Mouse (Mus musculus) ZHBTc4 (cell line): ENCODE measurements around the gene Vac14.
"Not testable (repeated sequence)": the region's sequence is repeated elsewhere in the genome, so short reads cannot be mapped to it uniquely, and the experiment has no call there.

ENCODE experiments used
- DNase-seq: peaks from one replicate; pipeline ENCODE4 v3.0.0-alpha.2; 2011; ENCODE audit warnings: low read depth, low spot score

Vac14 gene

GRCm38 (mm10) chr8:110648577-110648976 lies 30.2 kb downstream of the Vac14 start:
- no peak for DNase-seq

GRCm38 (mm10) chr8:110649286-110649685 lies 30.9 kb downstream of the Vac14 start:
- no peak for DNase-seq

DNA sequence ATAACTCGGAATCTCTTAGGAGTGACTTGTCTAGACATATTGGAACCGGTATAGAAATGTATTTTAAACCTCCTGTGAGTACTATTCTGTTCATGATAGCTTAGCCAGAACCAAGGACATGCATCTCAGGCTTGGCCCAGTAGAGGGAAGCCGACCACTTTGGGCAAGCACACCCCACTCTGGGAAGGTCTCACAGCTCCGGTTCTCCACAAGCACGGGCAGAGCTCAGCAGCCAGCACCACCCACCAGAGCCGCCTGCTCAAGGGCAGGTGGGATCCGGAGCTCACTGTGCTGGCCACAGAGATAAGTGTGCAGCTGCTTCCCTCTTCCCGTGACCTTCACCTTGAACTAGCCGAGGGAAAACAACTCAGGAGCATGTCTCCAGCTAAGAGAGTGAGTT lies 32.5 kb downstream of the Vac14 start:
- DNase-seq = peak; percentile 26

DNA sequence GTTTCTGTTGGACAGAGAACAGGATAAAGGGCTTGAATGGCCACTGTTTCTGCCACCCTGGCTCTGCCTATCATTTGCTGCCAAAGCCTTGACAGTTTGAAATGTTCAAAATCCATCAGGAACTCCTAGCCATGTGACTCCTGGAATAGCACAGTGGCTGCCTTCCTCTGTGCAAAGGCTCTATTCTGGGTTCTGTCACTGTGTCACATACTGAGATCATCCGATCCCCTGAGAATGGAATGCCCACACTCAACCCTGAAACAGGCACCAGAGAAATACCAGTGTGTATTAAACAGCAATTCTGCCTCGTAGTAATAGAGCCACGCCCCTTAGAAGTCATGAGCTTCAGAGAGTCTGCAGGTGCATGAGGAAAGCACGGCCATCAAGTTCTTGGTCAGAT lies 33.5 kb downstream of the Vac14 start:
- DNase-seq = no peak

DNA sequence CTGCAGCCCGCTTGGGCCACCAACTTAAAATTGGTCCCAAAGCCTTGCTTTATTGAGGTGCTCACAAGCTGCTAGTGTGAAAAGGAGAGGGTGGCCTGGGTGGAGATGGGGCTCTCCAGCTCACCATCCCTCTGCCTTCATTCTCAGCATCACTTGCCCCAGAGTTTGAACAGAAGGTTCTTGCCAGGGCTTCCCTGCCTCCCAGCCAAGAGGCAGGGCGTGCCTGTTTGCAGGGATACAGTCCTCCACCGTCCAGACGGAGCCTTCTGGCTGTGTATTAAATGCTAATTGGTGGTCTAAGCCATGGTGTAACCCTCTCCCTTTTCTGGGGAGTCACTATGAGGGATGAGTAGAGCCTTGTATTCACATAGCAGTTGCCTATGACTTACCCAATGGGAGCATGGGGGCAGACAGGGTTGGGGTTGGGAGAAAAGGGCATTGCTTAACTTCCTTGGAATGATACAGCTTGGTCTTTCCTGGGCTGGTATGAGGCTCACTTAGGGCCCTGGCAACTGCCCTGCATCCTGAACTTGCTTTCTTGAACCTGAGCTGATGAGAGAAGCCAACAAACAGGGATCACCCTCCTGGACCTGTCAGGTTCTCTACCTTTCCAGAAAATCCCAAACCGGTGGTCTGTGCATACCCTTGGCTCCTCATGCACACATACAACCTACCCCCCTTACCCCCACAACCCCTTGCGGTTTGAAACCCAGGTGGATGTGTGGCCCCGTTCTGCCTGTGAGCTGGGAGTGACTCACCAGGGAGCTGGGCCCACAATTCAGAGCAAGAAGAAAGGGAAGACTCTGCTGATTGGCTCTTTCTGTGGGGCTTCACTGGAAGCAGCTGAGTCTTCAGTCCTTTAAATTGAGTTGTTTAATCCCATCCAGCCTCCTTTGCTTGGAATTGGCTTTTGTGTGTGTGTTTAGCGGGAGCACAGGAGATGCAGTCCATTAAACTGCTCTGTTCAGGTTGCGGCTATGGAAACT lies 36.0 kb downstream of the Vac14 start:
- no peak for DNase-seq

- DNase-seq = peak; percentile 17
Measured at GRCm38 (mm10) chr8:110655827-110656226, 37.4 kb downstream of the Vac14 start.

DNA sequence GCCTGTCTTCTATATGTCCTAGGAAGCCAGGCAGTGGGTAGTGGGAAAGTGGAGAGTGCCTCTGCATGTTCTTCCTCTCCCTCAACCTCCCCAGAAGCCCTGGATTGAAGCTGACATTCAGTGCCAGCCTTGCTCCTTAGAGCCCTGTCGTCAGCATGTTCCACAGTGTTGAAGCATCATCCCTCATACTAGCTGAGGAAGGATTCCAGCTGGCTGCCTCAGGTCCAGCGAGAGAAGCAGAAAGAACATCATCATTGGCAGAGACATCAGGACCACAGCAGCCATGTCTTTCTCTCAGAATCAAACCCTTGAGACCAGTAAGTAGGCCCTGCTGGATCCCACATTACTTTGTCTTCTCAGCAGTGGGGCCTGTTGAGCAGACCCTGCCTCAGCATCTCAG lies 39.3 kb downstream of the Vac14 start:
- DNase-seq = no peak

- DNase-seq = no peak
Measured at GRCm38 (mm10) chr8:110660121-110660520, 41.7 kb downstream of the Vac14 start.

- no peak for DNase-seq
Measured at GRCm38 (mm10) chr8:110662545-110662944, 44.2 kb downstream of the Vac14 start.

- DNase-seq = no peak
Measured at GRCm38 (mm10) chr8:110663015-110663742, 44.8 kb downstream of the Vac14 start.

DNA sequence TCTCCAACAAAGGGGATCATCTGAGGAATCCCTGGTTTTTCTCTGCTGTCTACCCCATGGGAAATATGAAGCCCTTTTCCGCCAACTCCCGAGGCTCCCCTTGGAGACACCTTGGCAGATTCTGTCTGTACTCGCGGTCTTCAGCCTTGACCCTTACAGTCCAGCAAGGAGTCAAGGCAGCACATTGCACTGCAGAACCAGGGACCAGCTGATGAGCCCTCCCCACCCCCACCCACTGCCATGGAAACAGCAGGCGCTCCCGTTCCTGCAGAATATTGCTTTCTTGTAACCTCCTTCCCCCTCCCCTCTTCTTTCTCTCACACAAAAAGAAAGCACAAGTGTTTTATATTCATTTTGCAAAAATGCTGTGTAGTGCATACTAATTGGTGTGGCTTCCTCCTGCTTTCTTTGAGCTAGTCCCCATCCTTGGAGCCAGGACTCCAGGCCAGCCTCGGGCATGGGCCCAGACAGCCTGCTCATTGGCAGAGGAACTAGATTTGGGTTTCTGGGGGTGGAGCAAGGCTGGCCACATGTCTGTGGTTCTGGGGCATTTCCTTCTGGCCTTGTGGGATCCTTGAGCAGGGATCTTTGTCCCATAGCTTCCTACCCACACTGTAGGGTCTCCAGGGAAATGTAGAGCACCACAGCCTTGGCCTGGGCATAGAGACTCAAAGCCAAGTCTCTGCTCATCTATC lies 46.0 kb downstream of the Vac14 start:
- DNase-seq = no peak

- DNase-seq = no peak
Measured at GRCm38 (mm10) chr8:110665000-110665399, 46.6 kb downstream of the Vac14 start.

DNA sequence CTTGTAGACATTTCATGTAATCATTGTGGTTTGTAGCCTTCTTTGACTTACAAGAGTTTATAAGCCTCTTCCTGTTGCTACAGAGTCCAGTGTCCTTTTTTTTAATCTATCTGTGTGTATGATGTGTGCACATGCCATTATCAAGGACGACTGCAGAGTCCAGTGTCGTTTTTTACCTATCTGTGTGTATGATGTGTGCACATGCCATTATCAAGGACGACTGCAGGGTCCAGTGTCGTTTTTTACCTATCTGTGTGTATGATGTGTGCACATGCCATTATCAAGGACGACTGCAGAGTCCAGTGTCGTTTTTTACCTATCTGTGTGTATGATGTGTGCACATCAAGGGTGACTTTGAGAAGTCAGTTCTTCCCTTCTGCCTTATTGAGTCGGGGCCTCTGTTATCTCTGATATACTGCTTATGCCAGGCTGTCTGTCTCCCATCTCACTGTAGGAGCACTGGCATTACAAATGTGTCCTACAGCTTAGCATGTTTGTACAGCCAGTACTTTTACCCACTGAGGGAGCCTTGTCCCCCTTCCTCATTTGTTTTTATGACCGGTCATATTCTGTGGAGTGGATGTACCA lies 49.3 kb downstream of the Vac14 start:
- DNase-seq = not testable (repeated sequence)

DNA sequence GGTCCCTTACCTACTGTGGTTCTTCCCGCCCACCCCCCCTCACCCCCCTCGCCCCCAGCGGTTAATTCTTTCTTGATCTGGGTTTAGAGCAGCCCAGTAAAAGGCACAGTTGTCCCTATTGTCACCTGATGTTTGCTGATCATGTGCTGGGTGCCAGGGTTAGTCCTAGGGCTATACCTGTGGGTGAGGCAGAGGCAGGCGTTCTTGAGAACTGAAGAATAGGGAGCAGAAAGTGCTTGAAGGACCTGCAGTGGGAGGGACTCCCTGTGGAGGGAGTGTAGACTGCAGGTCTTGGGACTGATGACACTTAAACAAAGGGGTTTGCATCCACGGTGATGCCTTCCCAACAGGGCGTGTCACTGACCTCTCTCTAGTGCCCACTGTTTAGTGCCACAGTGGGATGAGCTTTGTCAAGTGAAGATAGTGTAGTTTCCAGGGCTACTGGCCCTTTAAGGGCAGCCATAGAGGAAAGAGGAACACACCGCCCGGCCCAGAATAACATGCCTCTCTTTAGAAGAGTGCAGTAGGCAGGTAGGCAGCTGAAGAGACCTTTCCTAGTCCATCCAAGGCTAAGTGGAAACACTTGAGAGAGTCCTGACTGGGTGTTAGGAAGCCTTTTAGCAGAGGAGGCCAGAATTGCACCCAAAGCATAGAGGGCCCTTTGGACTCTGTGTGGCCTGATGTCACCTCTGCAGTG lies 51.7 kb downstream of the Vac14 start:
- peak; percentile 21 for DNase-seq

DNA sequence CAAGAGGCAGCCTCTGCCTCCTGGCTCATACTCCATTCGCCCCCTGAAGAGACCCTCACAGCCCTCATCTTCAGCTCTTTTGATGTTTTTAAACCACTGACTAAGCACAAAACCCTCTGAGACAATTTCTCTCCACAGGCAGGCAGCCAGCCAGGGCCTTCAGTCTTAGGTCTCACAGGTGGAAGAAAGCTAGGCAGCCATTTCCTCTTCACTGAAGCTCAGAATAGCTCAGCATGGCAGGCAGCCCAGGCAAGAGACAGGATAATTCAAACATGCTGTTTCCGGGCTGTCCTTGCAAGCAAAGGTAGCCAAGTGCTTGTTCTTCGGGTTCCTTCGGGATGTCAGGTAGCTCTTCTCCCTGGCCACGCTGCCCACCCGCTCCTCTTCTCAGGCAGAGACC lies 52.9 kb downstream of the Vac14 start:
- no peak for DNase-seq

DNA sequence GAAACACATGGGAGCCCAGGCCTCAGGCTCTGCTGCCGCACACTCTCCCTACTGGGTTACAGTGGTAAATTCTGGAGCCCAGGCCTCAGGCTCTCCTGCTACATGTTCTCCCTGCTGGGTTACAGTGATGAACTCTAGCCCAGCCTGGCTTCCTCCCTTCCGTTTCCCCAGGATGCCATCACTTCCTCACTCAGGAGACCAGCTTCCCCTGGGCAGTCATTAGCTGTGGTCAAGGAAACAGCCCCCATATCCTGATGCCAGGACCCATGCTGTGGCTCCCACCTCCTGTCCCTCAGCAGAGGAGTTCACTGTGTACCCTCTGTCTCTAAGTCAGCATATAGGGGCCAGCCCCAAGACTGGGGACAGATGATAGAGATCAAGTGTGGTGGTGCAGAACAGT lies 53.7 kb downstream of the Vac14 start:
- no peak for DNase-seq

- no peak for DNase-seq
Measured at GRCm38 (mm10) chr8:110673168-110673567, 54.8 kb downstream of the Vac14 start.

GRCm38 (mm10) chr8:110674589-110674988 lies 56.2 kb downstream of the Vac14 start:
- no peak for DNase-seq

DNA sequence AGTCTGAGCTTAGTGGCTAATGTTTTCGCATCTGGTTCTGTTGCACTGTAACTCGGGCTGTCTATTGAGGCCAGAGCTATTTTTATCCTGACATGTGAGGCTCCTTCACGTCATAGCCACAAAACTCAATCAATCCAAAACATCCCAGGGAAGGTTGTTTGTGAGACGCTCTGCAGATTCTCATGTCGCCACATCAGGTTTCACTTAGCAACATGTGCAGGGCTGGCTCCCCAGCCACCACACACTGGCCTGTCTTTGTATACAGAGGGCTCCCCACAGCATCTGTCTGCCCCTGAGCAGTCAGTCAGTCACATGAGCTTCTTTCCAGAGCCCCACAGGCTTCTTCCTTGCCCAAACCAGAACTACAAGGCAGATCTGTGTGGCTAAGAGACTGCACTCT lies 58.3 kb downstream of the Vac14 start:
- DNase-seq = no peak

- DNase-seq = no peak
Measured at GRCm38 (mm10) chr8:110677174-110677660, 58.8 kb downstream of the Vac14 start.

DNA sequence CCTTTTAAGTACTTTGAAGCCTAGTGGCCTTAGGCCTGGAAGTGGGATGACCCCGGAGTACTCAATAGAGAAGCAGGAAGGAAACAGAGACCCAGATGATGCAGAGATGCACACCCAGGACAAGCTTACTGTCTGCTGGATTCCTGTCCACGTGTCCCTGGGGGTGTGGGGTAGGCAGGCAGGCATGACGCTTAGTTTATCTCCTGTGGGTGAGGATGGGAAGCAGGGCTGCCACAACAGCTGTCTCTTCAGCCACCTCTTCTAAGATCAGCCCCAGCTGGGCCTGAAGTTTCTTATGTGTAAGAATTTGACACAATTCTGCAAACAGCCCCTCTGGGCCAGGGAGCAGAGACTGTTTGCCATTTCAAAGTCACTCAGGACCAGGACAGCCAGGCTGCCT lies 60.6 kb downstream of the Vac14 start:
- no peak for DNase-seq
